Mouse (Mus musculus): ENCODE measurements at regions not wholly inside any gene's neighbourhood (a gene's known extent, or its start where the extent isn't known, plus 50 kb on each side); places are given as distances from the start of the nearest gene placed in this dataset.
A peak's percentile ranks its signal among the peaks of the same experiment; 100 is the strongest.

- no peak for ATAC-seq (replicated peaks; ENCODE audit: poor library complexity, severe bottlenecking)
Observed at GRCm38 (mm10) chr15:9898211-9898610, 149.5 kb upstream of the Spef2 start.

- no peak for ATAC-seq (replicated peaks; ENCODE audit: poor library complexity, severe bottlenecking)
Observed at GRCm38 (mm10) chr15:9893146-9893545, 144.5 kb upstream of the Spef2 start.

GRCm38 (mm10) chr15:9892208-9892607 is 143.5 kb upstream of the Spef2 start:
- ATAC-seq (replicated peaks; ENCODE audit: poor library complexity, severe bottlenecking): no peak

GRCm38 (mm10) chr15:9891446-9891845 is 142.8 kb upstream of the Spef2 start:
- peak; percentile 66 for ATAC-seq (replicated peaks; ENCODE audit: poor library complexity, severe bottlenecking)

GRCm38 (mm10) chr15:9875776-9876175 is 127.1 kb upstream of the Spef2 start:
- ATAC-seq (replicated peaks; ENCODE audit: poor library complexity, severe bottlenecking): no peak

- peak; percentile 99 for ATAC-seq (replicated peaks; ENCODE audit: poor library complexity, severe bottlenecking)
Observed at GRCm38 (mm10) chr15:9870126-9870525, 121.5 kb upstream of the Spef2 start.

- peak; percentile 99 for ATAC-seq (replicated peaks; ENCODE audit: poor library complexity, severe bottlenecking)
Observed at GRCm38 (mm10) chr15:9864778-9865177, 116.1 kb upstream of the Spef2 start.

- ATAC-seq (replicated peaks; ENCODE audit: poor library complexity, severe bottlenecking): no peak
Observed at GRCm38 (mm10) chr15:9861825-9862224, 113.2 kb upstream of the Spef2 start.

- ATAC-seq (replicated peaks; ENCODE audit: poor library complexity, severe bottlenecking): no peak
Observed at GRCm38 (mm10) chr15:9839681-9840080, 91.0 kb upstream of the Spef2 start.

- no peak for ATAC-seq (replicated peaks; ENCODE audit: poor library complexity, severe bottlenecking)
Observed at GRCm38 (mm10) chr15:9835096-9835495, 86.4 kb upstream of the Spef2 start.

GRCm38 (mm10) chr15:9804469-9804868 is 55.8 kb upstream of the Spef2 start:
- ATAC-seq (replicated peaks; ENCODE audit: poor library complexity, severe bottlenecking): no peak
